In genomic region chr13:37833500-37833899, GRCm38 (mm10) we compare ENCODE assay signal across 12 mouse cellular contexts. TPM values are rescaled to one million over a fixed set of nuclear protein-coding genes. Genes with fewer than 3 reads are reported as not detected.
DNase-seq lines count a peak whose midpoint lies in the region; ATAC-seq lines count a peak whose summit lies in the region.
"Had no signal": no experiment of that assay in that cellular context is flagged by ENCODE, and none has a peak within 500 bp of the region (broad histone marks: within the 10 kb centered on the region; RNA-seq: fewer than 3 reads in every experiment).

No protein-coding gene starts in this region.

- H3K9ac ChIP-seq in kidney, embryonic 14.5 days (ENCODE audit: low read depth, low read length), result no peak overlapping the region
- no peak overlapping the region for H3K9ac ChIP-seq in stomach, embryonic 15.5 days
- H3K9ac ChIP-seq: embryonic facial prominence, embryonic 12.5 days; neural tube, embryonic 13.5 days had no signal

- no peak overlapping the region for H3K27ac ChIP-seq in kidney, embryonic 14.5 days (ENCODE audit: low read depth, low read length)
- peak overlapping the region; percentile 45 for H3K27ac ChIP-seq in stomach, embryonic 15.5 days
- H3K27ac ChIP-seq: embryonic facial prominence, embryonic 12.5 days; kidney, postnatal 0 days; neural tube, embryonic 13.5 days had no signal

- WGBS in kidney, embryonic 14.5 days, result 82% methylated on average over 8 of the region's 8 CpGs
- 72% methylated on average over 8 of the region's 8 CpGs for WGBS in stomach, embryonic 15.5 days

- no peak overlapping the region for H3K4me3 ChIP-seq in kidney, embryonic 14.5 days (ENCODE audit: low read length)
- H3K4me3 ChIP-seq in stomach, embryonic 15.5 days (replicated peaks), result no peak overlapping the region
- H3K4me3 ChIP-seq: embryonic facial prominence, embryonic 12.5 days; neural tube, embryonic 13.5 days had no signal

- peak; percentile 12 for DNase-seq in kidney, adult 9 months
- peak; percentile 43 for DNase-seq in lung, postnatal 10 days
- no peak for DNase-seq in cerebellum, adult 9-10 months
- DNase-seq in cerebellum, adult 11-12 months, result no peak
- no peak for DNase-seq in right cerebral cortex, postnatal 10 days (ENCODE audit: low spot score in 2 of 2)
- DNase-seq: gastrocnemius, postnatal 14 days had no signal

- no peaks in the 10 kb centered on the region for H3K27me3 ChIP-seq in kidney, embryonic 14.5 days (ENCODE audit: control insufficient read depth, insufficient read depth, low read length)
- H3K27me3 ChIP-seq in stomach, embryonic 15.5 days (replicated peaks), result no peaks in the 10 kb centered on the region
- H3K27me3 ChIP-seq: embryonic facial prominence, embryonic 12.5 days had no signal

- H3K4me1 ChIP-seq in kidney, embryonic 14.5 days (ENCODE audit: control insufficient read depth, insufficient read depth, low read length), result peaks cover 45% of the 10 kb centered on the region
- H3K4me1 ChIP-seq in stomach, embryonic 15.5 days, result peaks cover 36% of the 10 kb centered on the region

- ATAC-seq in kidney, embryonic 14.5 days (ENCODE audit: low FRiP score, low TSS enrichment), result no peak
- peak; percentile 94 for ATAC-seq in granulocyte monocyte progenitor cell, adult 5-6 weeks (replicated peaks; ENCODE audit: poor library complexity, severe bottlenecking)
- ATAC-seq in stomach, embryonic 15.5 days (ENCODE audit: insufficient read depth, low FRiP score, low read depth), result no peak

- H3K36me3 ChIP-seq in kidney, embryonic 14.5 days (ENCODE audit: control insufficient read depth, insufficient read depth, low read length), result no peaks in the 10 kb centered on the region
- H3K36me3 ChIP-seq in stomach, embryonic 15.5 days, result no peaks in the 10 kb centered on the region
- H3K36me3 ChIP-seq: embryonic facial prominence, embryonic 12.5 days; neural tube, embryonic 13.5 days had no signal

- no peak overlapping the region for H3K4me2 ChIP-seq in kidney, embryonic 14.5 days (replicated peaks; ENCODE audit: low read depth, low read length)
- H3K4me2 ChIP-seq in stomach, embryonic 15.5 days, result peak overlapping the region; percentile 8; the same call in 1 of the 2 replicates
- H3K4me2 ChIP-seq: embryonic facial prominence, embryonic 12.5 days; neural tube, embryonic 13.5 days had no signal

- H3K9me3 ChIP-seq in kidney, embryonic 14.5 days (ENCODE audit: control insufficient read depth, low read length), result no peaks in the 10 kb centered on the region
- H3K9me3 ChIP-seq in stomach, embryonic 15.5 days, result no peaks in the 10 kb centered on the region
- H3K9me3 ChIP-seq: embryonic facial prominence, embryonic 12.5 days; neural tube, embryonic 13.5 days had no signal

RNA-seq across cellular contexts. Expression of gene Rreb1, which starts 55.3 kb away (rescaled TPM):
- 12.2 and 16.7 TPM in 2 replicates for polyA plus RNA-seq in kidney, embryonic 14.5 days (2014; fragmentation: Nextera tagmentation; extraction: Ambion mirVana)
- total RNA-seq in granulocyte monocyte progenitor cell, adult 5-6 weeks (2014; fragmentation: Nextera tagmentation), result 70.6 and 91.9 TPM in 2 replicates
- total RNA-seq in granulocyte monocyte progenitor cell, adult 5-6 weeks (2017), result 25.2 and 30.9 TPM in 2 replicates
- 12.8 and 16.0 TPM in 2 replicates for polyA plus RNA-seq in stomach, embryonic 15.5 days (2015; fragmentation: Nextera tagmentation; extraction: Ambion mirVana)

Comparison
In these comparisons a context has a peak if more than half of its experiments do, and no peak if none do; other contexts are left out.
1. DNase-seq: peak in kidney, adult 9 months (single experiment) and lung, postnatal 10 days (single experiment); none in cerebellum, adult 9-10 months (single experiment), cerebellum, adult 11-12 months (single experiment) and right cerebral cortex, postnatal 10 days (0 of 2).